Mouse (Mus musculus) brain, embryonic 18.5 days (tissue): ENCODE results near the gene Lgals3bp.
"Not testable (repeated sequence)": the region's sequence is repeated elsewhere in the genome, so short reads cannot be mapped to it uniquely, and the experiment has no call there.

ENCODE experiments used
- DNase-seq: peaks from one replicate; pipeline ENCODE4 v3.0.0-alpha.2; 2012; ENCODE audit warnings: low read depth, low spot score

Lgals3bp gene

DNA sequence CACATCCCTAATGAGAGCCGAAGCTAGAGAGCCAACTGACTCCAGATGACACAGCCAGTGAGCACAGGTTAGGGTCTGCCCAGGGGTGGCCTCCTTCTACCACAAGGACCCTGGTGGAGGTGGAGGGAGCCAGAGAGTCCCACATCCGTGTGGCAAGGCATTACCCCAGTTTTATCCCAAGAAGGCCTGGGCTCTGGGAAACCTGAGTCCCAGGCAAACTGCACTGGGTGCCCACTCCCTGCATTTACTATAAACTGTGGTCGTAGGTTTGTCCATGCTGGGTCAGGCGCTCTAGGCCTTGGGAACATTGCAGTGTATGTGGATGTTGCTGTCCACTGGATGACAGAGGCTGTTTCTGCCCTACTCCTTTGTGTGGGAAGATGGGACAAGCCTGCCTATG, 697 bp downstream of the Lgals3bp start:
- DNase-seq, result no peak

DNA sequence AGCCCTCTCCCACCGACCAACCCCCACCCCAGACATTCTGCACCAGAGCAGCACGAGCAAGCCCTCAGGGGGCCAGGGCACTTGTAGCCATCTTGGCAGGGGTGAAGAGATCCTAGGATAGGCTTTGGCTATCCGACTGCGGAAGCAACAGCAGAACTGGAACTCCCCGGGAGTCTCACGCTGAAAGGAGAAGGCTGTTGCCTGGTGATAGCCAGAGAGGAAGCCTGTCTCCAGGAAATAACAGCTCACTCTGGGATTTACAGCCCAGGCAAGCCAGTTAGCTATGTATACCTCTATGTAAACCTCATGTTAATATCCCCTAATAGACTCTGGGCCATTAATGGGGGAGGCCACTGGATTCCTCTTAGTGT, 1.3 kb downstream of the Lgals3bp start:
- no peak for DNase-seq

DNA sequence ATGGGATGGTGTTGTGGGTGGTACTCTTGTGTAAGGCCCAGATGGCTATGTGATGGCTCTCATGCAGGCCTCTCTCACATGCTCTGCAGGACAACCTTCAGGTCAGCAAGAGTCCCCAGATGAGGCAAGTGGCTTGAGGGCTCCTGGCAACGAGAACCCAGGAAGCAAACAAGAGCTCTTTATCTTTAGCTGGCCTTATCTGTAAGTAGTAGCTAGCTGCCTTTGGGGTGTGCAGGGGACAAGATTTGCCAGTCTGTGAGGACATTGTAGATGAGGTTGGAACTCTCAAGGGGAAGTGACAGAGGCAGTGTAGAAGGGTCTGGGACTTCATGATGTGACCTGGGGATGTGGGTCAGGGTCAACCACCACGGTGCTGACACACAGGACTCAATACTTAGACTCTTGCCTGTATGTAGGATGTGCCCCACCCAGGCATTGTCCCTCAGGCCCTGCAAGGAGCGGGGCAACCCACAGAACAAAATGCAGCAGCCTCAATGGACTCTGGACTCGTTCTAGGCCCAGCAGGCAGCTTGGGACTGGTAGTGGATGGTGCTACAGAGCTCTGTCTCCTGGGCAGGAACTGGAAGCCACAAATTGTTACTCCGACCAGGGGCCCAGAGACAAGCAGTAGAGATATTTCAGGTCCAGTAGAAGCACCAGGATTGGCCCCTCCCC, 1.9 kb downstream of the Lgals3bp start:
- DNase-seq, result no peak

DNA sequence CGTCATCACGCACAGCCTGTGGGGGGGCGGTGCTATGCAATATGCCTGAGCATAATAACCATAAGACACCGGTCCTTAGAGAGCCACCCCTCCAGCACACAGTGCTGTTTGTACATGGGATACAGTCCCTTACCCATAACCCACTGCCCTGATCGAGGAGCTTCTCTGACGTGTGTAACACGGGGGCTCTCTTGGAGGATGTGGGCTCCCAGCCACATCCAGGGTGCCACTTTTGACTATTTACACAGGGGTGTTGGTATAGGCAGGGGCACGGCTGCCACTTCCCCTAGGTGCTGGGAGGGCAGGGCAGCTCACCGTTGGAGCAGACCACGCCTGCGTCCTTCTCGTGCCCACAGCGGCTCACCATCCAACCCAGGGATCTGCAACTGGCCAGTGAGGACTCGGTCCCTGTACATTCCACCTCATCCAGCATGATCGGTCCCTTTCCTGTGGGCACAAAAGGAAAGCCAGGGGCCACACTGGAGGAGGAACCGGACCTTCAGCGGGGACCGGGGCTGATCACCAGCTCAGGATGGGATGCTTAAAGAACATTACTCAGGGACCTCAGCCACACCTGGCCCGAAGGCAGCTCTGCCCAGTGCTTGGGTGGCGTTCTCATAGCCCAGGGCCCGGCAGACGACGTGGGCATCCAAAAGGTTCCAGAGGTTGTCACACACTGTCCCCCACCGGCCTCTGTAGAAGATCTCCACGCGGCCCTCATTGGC, 3.9 kb downstream of the Lgals3bp start:
- no peak for DNase-seq

DNA sequence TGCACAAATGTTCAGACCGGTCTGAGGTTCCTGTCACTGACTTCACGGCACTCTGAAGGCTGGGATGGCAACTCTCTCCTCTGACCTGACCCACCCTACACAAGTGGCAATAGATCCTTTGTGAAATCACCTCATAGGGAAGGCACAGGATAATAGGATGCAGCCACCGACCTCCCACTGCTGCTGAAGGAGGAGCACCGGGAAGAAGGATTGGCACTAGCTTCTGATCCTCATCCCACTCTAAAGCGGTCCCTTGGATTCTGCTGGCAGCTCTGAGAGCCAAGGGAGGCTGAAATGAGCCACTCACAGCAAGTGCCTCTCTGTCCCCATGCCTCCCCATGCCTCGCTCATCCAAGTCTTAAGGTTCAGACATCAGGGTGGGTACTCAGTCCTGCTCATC, 7.4 kb downstream of the Lgals3bp start:
- DNase-seq, result no peak

DNA sequence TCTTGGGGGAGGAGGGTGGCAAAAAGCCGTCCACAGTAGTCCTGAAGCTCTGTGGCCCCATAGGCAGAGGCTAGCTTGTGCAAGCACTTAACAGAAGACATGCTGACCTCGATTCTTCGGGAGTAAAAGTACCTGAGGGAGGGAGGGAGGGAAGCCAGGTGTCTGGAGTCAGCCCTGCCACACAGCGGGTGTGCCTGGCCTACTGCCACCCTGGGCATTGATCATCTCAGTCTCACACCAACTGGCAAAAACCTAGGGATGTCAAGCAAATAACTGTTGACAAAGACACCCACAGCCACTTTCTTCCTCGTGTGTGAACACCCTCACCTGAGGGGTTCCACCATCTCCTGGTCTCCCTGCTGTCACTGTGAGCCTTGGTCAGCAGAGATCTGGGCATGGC, 7.9 kb downstream of the Lgals3bp start:
- no peak for DNase-seq

DNA sequence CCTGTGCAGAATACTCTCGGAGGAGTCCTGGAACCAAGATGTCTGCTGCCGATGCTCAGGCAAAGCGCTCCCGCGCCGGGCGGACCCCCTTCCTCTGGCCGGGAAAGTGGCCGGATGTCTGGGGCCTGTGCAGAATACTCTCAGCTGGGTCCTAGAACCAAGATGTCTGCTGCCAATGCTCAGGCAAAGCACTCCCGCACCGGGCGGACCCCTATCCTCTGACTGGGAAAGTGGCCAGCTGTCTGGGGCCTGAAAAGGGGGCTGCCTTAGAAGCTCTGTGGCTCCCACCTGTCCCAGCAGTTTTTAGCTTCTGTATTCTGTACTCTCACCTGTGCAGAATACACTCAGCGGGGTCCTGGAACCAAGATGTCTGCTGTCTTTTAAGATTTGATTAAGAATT, 14.1 kb downstream of the Lgals3bp start:
- not testable (repeated sequence) for DNase-seq

DNA sequence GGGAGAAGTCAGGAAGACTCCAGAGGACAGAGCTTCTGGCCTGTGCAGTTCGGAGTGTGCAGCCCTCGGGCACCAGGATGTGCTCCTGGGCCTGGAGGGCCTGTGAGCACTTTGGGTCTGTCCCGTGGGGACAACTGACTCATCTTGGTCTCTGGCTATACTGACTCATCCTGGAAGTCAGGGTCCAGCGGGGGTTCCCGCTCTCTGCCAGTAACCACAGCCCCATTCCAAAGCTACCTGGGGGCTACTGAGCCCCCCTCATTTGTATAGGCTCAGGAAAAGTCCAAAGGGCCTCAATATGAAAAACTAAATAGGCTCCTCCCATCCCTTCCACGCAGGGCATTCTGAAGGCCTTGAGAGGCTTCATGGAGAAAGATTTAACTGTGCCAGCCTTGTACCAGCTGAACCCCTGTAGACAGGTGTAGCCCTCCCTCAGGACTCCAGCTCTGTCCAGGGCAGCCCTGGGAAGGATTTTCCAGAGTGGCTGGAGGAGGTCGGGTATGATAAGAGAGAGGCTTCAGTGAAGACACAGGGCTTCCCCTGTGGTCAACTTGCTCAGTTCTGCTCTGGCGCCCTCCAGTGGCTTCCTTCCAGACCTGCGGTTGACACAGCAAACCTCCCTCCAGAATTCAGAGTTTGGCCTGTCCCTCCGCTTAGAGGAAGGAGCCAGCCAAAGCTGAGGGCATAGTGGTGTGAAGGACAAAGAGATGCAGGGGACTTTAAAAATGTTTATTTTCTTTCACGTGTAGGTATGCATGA, 22.5 kb downstream of the Lgals3bp start:
- DNase-seq, result no peak

DNA sequence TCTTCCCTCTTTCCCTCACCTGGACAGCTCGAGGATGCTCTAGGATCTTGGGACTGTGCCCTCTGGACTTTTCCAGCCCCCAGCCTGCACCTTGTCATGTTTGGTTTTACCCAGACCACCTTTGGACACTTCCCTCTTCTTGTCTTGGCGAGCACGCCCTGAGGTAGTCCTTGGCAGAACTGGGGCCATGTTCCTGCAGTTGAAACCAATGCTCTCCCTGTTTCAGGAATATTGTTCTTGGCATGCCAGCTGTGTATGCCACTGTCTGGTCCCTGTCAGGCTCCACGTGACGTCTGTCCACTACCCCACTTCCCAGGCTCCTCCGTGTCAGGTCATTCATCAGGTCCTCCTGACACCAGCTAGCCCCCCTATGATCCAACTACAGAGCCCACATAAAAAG, 23.2 kb downstream of the Lgals3bp start:
- no peak for DNase-seq

DNA sequence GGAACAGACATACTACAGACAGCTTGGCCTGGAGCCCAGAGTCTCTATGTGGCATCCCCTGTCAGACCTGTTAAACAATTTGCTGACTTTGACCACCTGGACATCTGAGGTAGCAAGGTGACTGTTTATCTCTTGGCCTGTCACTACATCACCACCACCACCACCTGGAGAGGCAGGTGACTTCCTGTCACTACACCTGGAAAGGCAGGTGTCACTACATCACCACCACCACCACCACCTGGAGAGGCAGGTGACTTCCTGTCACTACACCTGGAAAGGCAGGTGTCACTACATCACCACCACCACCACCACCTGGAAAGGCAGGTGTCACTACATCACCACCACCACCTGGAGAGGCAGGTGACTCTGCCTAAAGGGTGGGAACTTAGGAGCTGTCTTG, 25.6 kb downstream of the Lgals3bp start:
- not testable (repeated sequence) for DNase-seq

DNA sequence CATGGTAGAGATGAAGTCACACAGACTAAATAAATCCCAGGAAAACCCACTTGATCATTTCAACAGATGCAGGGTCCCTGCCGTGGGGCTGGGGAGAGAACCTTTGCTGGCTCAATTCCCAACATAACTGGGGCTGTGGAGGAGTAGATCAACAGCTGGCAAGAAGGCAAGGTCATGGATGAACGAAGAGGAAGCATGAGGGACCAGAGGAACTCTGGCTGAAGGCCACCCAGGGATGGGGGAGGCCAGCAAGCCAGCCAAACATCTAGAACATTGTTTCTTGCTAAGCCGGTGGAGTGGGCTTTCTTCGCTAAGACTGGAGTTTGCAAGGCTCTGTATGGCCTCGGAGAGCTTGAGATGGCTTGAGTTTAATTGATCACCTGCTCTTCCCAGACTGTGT, 26.0 kb downstream of the Lgals3bp start:
- DNase-seq, result no peak

DNA sequence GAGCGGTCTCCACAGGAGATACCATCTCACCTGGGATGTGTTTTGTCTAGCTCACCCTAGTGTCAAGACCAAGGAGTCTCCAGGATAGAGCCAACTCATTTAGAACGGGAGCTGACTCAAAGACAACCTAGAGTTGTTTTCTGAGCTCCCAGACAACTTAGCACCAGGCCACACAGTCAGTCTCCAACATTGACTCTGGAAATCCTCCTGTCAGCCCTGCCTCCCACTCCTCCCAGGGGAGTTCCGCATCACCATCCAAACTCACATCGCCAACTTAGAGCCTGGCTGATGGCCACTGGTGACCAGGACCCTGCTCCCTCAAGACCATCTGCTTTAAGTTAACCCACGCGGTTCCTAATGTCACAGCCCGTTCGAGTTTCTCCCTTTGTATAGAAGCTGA, 26.4 kb downstream of the Lgals3bp start:
- no peak for DNase-seq

DNA sequence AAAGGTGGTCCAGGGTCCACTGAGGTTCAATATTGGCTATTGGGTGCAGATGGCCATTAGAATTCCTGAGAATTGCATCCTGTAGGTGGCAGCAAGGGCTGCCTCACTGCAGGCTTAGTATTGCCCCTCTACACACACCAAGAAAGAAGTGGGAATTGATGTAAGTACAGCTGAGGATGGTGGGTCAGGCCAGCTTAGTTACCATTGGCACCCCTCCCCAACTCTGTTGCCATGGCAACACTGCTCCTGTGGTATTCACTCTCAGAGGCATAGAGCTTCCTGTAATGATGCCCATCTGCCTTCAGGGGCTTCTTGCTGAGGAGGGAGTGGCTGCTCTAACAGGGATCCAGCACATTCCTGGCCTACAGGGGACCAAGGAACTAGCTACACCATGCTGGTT, 26.9 kb downstream of the Lgals3bp start:
- DNase-seq, result no peak

DNA sequence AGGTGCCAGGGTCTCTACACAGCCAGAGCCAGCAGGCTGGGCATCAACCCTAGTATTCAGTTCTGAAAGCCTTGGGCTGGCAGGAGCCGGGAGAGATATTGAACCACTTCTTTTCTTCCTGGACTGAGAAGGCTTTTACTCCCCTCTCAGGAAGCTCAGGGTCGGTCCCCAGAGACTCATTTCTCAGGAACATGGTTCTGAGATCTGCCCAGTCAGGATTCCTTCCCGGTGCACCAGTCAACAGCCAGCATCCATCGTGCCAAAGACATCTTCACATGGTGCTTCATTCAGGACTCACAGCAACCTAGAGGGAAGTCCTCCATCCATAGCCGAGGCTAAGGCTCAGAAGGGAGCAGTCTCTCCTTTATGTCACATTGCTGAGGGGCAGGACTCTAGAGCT, 27.4 kb downstream of the Lgals3bp start:
- no peak for DNase-seq

DNA sequence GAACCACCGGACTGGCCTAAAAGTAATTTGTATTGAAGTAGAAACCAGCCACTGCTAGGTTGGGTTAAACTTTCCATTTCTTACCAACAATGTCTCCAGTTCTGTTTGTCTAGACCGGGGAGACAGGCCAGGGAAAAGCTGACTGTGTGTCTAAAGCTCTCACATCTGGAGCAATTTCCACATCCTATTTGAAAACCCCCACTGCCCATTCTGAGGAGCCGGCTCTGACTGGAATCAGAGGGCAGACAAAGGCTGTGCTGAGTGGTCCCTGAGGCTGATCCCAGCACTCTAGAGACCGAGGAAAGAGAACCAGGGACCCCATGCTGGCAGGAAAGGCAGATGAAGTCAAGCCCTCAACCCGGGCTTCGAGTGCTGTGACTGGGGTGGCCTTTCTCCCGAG, 29.3 kb downstream of the Lgals3bp start:
- DNase-seq, result no peak

DNA sequence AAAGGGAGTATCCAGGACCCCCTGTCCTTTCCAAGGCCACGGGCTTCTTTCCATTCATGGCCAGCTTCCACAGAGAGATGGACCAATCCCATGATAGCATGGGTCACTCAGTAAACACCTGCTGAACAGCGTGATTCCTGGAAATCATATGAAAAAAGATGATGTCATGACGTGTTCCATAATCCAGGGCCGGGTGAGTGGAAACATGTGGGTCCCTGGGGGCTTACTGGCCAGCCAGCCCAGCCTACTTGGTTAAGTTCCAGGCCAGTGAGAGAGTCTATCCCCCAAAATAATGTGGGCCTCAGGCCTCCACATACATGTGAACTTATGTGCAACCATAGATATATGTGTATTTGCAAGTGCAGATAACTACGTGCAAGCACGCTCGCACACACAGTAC, 30.0 kb downstream of the Lgals3bp start:
- DNase-seq, result no peak

DNA sequence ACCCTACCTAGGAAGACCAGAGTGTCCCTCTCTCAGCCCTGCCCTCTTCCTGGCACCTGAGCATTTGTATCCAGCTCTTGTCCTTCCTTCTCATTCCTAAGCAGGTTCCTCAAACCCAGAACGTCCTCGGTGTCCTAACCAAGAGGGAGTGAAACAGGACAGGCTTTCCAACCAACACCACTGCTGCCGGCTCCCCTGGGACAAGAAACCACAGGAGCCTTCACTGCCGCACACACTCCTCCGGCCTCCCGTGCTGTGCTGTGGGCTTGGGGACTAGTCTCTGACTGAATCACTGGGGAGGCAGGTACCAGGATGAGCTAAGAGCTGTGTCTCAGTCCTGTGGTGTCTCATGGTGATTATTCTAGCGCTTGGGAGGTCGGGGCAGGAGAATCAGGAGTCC, 32.2 kb downstream of the Lgals3bp start:
- no peak for DNase-seq

DNA sequence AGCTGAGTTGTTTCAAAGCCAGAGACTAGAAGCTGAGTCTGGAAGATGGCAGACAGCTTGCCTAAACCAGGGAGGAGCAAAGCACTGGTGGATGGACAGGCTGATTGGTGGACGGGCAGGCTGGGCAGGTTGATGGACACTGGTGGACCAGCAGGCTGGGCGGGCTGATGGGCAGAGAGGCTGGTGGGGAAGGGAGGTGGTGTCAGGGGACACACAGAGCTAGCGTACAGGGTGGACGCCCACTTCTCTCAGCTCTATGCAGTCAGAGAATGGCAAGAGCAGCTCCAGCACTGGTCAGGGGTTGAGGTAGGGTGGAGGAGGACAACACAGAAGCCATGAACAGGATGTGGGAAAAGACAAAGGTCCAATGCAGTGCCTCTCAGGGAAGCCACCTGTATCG, 32.6 kb downstream of the Lgals3bp start:
- DNase-seq, result no peak

DNA sequence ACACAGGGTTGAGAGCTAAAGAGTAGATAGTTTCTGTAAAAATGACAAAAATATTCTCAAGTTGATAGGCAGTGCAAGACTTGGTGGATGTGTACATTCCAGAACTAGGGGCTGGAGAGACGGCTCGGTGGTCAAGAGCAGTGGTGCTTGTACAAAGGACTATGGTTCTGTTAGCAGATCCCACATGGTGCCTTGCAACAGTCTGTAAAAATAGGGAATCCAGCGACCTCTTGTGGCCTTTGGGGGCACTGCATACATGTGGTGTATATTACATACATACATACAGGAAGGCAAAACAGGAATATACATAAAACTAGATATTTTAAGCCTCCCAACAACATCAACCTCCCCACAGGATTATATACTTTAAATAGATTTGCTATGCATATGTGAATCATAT, 33.6 kb downstream of the Lgals3bp start:
- no peak for DNase-seq

DNA sequence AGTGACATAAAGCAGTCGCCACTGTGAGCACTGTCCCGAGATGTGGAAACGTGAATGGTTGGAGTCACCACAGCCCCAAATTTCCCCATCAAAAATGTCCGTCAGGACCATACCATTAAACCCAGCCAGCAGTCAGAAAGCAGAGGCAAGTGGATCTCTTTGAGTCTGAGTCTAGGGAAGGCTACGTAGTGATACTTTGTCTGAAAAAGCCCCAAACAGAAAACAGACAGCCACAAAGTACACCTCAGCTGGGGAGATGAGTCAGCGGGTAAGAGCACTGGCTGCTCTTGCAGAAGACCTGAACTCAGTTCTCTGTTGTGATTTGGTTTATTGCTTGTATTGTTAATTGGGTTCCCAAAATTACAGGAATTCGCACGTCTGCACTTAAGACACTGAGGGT, 35.3 kb downstream of the Lgals3bp start:
- no peak for DNase-seq

DNA sequence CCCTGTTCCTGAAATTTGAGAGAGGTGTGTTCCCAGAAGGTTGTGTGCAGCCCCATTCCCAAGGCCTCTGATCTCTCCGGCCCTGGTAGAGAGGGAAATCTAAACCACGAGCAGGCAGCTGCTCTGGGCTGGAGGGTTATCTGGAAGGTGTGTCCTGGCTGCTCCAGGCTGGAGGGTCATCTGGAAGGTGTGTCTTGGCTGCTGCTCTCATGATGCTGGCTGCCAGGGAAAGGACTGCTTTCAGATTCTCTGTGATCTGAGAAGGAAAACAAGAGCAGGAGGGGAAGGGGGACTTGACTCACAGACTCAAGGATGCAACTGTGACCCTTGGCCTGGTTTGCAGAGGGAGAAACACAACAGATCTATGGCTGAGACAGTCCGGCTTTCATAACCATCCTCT, 35.8 kb downstream of the Lgals3bp start:
- DNase-seq, result no peak

DNA sequence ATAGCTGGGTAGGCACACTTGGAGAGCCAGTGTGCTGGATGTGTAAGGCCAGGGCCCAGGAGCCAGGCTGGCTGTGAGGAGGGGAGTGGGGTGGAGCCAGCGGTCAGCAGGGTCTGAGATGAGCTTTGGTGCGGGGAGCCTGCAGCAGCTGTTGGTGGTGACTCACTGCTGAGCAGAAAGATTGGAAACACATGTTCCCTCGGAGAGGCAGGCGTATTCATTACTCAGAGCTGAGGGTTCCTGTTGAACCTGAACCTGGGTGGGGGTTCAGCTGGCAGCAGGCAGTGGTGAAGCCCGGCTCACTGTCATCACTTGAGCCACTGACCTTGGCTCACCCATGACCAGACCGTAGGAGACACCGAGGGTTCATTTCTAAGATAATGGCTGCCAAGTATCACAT, 36.7 kb downstream of the Lgals3bp start:
- no peak for DNase-seq

DNA sequence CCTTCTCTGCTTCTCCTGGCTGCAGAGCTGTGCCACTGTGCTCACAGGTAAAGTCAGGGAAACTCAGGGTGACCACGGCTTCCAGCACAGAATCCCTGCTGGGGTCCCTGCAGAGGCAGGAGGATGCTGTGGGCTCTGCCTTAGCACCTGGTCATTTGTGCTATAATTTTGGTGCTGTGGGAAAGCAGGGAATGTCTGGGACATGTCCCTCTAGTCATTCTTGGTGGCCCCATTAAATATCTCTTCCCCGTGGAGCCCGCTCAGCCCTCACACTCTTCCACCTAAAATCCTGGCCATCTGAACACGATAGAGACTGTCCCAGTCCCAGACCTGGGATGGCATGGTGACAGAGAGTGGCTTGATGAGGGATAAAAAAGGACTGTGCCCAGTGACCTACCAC, 37.9 kb downstream of the Lgals3bp start:
- DNase-seq, result no peak
